Mouse (Mus musculus) midbrain, embryonic 12.5 days (tissue): ENCODE data around the gene Cuzd1. TPM values are rescaled to one million over a fixed set of nuclear protein-coding genes. Genes with fewer than 3 reads are reported as not detected.

Experiments
- ATAC-seq: fragments of 200-750 bp; cut with Nextera tagmentation; 2 replicates; pipeline ENCODE4 v1.8.0; 2017; ENCODE audit warnings: low read depth, moderate TSS enrichment, moderate library complexity; ENCODE audit not compliant: low FRiP score
- H3K27ac ChIP-seq: fragments of 300-500 bp; sonication (generic); replicated peaks from 2 replicates; pipeline ENCODE4 v1.5.1; 2016; ENCODE audit warnings: mild to moderate bottlenecking
- H3K27me3 ChIP-seq: fragments of 300-500 bp; sonication (generic); 2 replicates; pipeline ENCODE4 v1.6.1; 2016; ENCODE audit warnings: mild to moderate bottlenecking
- H3K36me3 ChIP-seq: fragments of 300-500 bp; sonication (generic); 2 replicates; pipeline ENCODE4 v1.6.1; 2016
- H3K4me1 ChIP-seq: fragments of 300-500 bp; sonication (generic); 2 replicates; pipeline ENCODE4 v1.6.1; 2016
- H3K4me2 ChIP-seq: fragments of 300-500 bp; sonication (generic); replicated peaks from 2 replicates; pipeline ENCODE4 v1.6.1; 2016; ENCODE audit warnings: mild to moderate bottlenecking, moderate library complexity
- H3K4me3 ChIP-seq: fragments of 300-500 bp; sonication (generic); 2 replicates; pipeline ENCODE4 v1.5.1; 2016; ENCODE audit warnings: mild to moderate bottlenecking
- H3K9ac ChIP-seq: fragments of 300-500 bp; sonication (generic); replicated peaks from 2 replicates; pipeline ENCODE4 v1.6.1; 2016; ENCODE audit warnings: mild to moderate bottlenecking, moderate library complexity
- H3K9me3 ChIP-seq: fragments of 300-500 bp; sonication (generic); 2 replicates; pipeline ENCODE4 v1.6.1; 2016; ENCODE audit warnings: mild to moderate bottlenecking
- WGBS: fragments of 180-500 bp; shearing (Covaris S2); methylation state at CpG from one replicate; pipeline ENCODE4 v1.1.7; 2016; 5-methylcytosine and 5-hydroxymethylcytosine counted together
- polyA plus RNA-seq: library from polyadenylated mRNA; unstranded; fragments of >200 nt; fragmentation: Nextera tagmentation; extraction: Ambion mirVana; gene quantifications from 2 replicates; pipeline ENCODE4 v1.2.1, GENCODE M21; 2016

The Cuzd1 gene
- polyA plus RNA-seq, 1 experiment from 2014 or later: not detected

- ATAC-seq: no peak
- no peaks in the 10 kb centered on the region for H3K36me3 ChIP-seq
- H3K4me3 ChIP-seq: no peak within 1 kb of the TSS
- 96% methylated on average over 5 of the region's 5 CpGs for WGBS
- H3K27me3 ChIP-seq: no peaks in the 10 kb centered on the region
- H3K4me2 ChIP-seq: no peak within 1 kb of the TSS
- H3K4me1 ChIP-seq: no peaks in the 10 kb centered on the region
- H3K9ac ChIP-seq: no peak within 1 kb of the TSS
- no peaks in the 10 kb centered on the region for H3K9me3 ChIP-seq
- no peak within 1 kb of the TSS for H3K27ac ChIP-seq
Observed at GRCm38 (mm10) chr7:131329416-131329815, 7.3 kb upstream of the Cuzd1 start, which contains the start of gene Fam24b. Gene Fam24b (minus strand): TSS chr7:131329516.

DNA sequence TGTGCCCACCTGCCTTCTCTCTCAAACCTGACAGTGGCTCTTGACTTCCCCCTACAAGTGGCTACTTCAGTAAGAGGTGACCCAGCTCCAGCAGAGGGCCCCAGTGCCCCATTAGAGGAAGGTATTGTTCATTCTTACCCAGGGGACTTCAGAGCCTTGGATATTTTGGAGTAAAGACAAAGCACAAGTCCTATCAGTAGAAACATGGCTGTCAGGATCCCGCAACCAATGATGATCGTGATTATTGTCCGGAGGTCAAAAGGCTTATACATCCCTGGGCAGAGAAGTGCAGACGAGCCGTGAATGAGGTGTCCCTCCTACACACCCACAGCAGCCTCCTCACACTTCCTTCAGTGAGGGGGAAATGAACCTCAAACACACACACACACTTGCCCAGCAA is 5.0 kb upstream of the Cuzd1 start:
- ATAC-seq: no peak
- Histone ChIP-seq H3K27me3 (no peaks in the 10 kb centered on the region), H3K4me1 (no peaks in the 10 kb centered on the region), H3K36me3 (no peaks in the 10 kb centered on the region), H3K4me2 (no peak overlapping the region), H3K9me3 (no peaks in the 10 kb centered on the region), H3K27ac (no peak overlapping the region), H3K4me3 (no peak overlapping the region), H3K9ac (no peak overlapping the region)
- 87% methylated on average over 5 of the region's 5 CpGs for WGBS

DNA sequence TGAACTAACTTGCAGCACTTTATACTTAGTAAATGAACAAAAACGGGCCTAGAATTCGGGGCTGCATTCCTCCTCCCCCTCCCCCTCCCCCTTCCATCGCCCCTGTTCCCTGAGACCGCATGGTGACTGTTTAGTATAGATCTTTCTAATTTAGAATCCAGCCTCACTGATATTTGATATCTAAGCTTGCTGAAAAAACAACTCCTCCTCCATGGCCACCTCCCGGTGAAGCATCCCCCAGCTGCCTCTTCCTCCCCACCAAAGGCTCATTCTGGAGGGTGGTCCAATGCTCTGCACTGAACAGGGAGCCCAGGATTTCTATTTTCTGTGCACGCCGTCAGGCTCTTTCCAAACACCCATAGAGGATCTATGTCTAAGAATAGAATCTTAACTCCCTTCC is 3.8 kb downstream of the Cuzd1 start:
- Histone ChIP-seq H3K27ac (no peak overlapping the region), H3K9ac (no peak overlapping the region), H3K4me3 (no peak overlapping the region), H3K9me3 (no peaks in the 10 kb centered on the region), H3K4me1 (no peaks in the 10 kb centered on the region), H3K27me3 (no peaks in the 10 kb centered on the region), H3K4me2 (no peak overlapping the region), H3K36me3 (no peaks in the 10 kb centered on the region)
- no peak for ATAC-seq
- WGBS: 88% methylated on average over 5 of the region's 7 CpGs

- H3K9ac ChIP-seq: no peak overlapping the region
- H3K9me3 ChIP-seq: no peaks in the 10 kb centered on the region
- no peaks in the 10 kb centered on the region for H3K36me3 ChIP-seq
- no peak overlapping the region for H3K4me2 ChIP-seq
- H3K27me3 ChIP-seq: no peaks in the 10 kb centered on the region
- no peak overlapping the region for H3K27ac ChIP-seq
- no peak for ATAC-seq
- no peak overlapping the region for H3K4me3 ChIP-seq
- H3K4me1 ChIP-seq: no peaks in the 10 kb centered on the region
- WGBS: 79% methylated on average over 12 of the region's 12 CpGs
Observed at GRCm38 (mm10) chr7:131317587-131317986, 4.5 kb downstream of the Cuzd1 start.

DNA sequence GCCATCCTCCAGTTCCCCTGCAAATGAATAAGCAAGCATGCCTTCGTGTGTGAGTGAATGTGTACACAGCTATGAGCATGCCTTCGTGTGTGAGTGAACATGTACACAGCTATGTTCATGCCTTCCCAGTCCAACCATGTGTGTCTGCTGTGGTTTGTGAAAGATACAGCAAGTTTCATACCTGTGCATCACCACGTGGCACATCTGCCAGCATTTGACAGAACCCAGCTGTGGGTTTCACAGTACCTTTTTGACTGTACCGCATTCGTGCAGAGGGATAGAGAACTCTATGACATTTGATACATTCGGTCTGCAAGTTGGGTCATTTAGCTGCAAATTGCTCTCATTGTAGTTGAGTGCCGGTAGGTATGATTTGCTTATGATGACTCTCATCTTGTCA is 7.6 kb downstream of the Cuzd1 start:
- no peaks in the 10 kb centered on the region for H3K36me3 ChIP-seq
- H3K9me3 ChIP-seq: no peaks in the 10 kb centered on the region
- no peak for ATAC-seq
- no peak overlapping the region for H3K4me3 ChIP-seq
- no peaks in the 10 kb centered on the region for H3K27me3 ChIP-seq
- H3K27ac ChIP-seq: no peak overlapping the region
- H3K4me1 ChIP-seq: no peaks in the 10 kb centered on the region
- 87% methylated on average over 7 of the region's 7 CpGs for WGBS
- no peak overlapping the region for H3K9ac ChIP-seq
- no peak overlapping the region for H3K4me2 ChIP-seq

DNA sequence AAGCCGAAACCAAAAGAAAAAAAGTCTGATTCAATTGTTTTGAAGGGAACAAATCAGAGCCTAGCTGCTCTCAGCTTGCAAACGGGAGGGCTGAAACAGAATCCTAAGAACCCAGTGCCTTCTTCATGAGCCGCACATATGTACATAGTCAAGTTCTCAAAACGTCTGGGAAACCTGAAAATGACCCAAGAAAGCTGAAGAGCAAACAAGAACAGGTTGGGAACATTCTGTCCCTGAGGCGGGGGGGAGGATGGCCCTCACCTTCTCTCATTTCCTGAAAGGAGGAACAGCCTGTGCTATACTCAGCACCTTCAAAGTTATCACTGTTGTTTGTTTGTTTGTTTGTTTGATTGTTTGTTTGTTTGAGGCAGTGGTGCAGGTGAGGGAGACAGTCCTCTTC is 15.4 kb downstream of the Cuzd1 start:
- H3K27me3 ChIP-seq: no peaks in the 10 kb centered on the region
- no peak overlapping the region for H3K9ac ChIP-seq
- no peak for ATAC-seq
- no peak overlapping the region for H3K27ac ChIP-seq
- H3K9me3 ChIP-seq: no peaks in the 10 kb centered on the region
- H3K4me3 ChIP-seq: no peak overlapping the region
- WGBS: 76% methylated on average over 5 of the region's 5 CpGs
- no peak overlapping the region for H3K4me2 ChIP-seq
- H3K4me1 ChIP-seq: no peaks in the 10 kb centered on the region
- no peaks in the 10 kb centered on the region for H3K36me3 ChIP-seq

DNA sequence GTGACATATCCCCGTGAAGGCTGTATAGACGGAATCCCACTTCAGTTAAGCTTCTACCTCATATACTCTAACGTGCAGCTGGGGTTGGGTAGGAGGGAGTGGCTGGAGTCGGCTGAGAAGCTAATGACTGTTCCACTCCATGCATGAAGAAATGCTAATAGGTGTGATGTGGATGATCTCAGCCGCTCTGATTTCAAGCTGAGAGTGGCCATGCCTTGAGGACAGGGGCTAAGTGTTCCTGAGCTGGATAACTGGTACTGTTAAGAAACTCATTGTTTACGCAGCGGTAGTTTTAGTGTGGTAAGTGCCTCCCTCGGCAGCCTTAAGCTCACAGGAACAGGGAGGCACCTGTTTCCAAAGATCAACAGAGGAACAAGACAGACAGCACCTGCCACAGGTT is 18.8 kb downstream of the Cuzd1 start:
- H3K27ac ChIP-seq: no peak overlapping the region
- 83% methylated on average over 8 of the region's 8 CpGs for WGBS
- H3K4me2 ChIP-seq: no peak overlapping the region
- no peaks in the 10 kb centered on the region for H3K9me3 ChIP-seq
- H3K36me3 ChIP-seq: no peaks in the 10 kb centered on the region
- no peaks in the 10 kb centered on the region for H3K4me1 ChIP-seq
- no peak overlapping the region for H3K4me3 ChIP-seq
- H3K27me3 ChIP-seq: no peaks in the 10 kb centered on the region
- no peak for ATAC-seq
- no peak overlapping the region for H3K9ac ChIP-seq

- H3K9me3 ChIP-seq: no peaks in the 10 kb centered on the region
Observed at GRCm38 (mm10) chr7:131297151-131297550, 24.9 kb downstream of the Cuzd1 start.

GRCm38 (mm10) chr7:131265851-131266250 is 56.2 kb downstream of the Cuzd1 start:
- no peaks in the 10 kb centered on the region for H3K36me3 ChIP-seq
- no peak overlapping the region for H3K27ac ChIP-seq
- no peak overlapping the region for H3K4me3 ChIP-seq
- ATAC-seq: no peak
- 76% methylated on average over 4 of the region's 4 CpGs for WGBS
- H3K9me3 ChIP-seq: no peaks in the 10 kb centered on the region
- no peak overlapping the region for H3K4me2 ChIP-seq
- H3K9ac ChIP-seq: no peak overlapping the region
- no peaks in the 10 kb centered on the region for H3K27me3 ChIP-seq
- no peaks in the 10 kb centered on the region for H3K4me1 ChIP-seq

More at GRCm38 (mm10) chr7:131297151-131297550, 24.9 kb downstream of the Cuzd1 start:
- WGBS: 80% methylated on average over 8 of the region's 8 CpGs
- H3K4me2 ChIP-seq: no peak overlapping the region
- H3K9ac ChIP-seq: no peak overlapping the region
- 0 out of 2 replicates have a peak, but pooled peaks cover 2% of the 10 kb centered on the region for H3K27me3 ChIP-seq
- no peak for ATAC-seq
- no peak overlapping the region for H3K27ac ChIP-seq
- no peak overlapping the region for H3K4me3 ChIP-seq
- no peaks in the 10 kb centered on the region for H3K4me1 ChIP-seq
- H3K36me3 ChIP-seq: no peaks in the 10 kb centered on the region

DNA sequence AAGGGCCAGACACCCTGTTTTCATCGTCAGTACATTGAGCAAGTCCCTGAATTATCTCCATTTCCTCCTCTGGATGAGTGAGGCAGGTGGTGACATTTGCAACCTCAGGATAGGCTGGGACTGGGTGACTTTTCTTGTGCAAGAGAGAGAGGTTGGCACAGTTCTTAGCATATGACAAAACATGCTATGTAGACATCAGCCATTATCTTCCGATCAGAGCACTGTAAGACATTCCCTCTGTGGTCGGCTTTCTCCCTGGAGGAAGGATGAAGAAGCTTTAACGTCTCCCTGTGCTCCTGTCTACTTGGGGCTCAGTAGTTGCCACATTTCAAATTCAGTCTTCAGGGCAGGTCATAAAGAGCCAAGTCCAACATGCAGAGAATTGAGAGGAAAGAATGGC is 57.8 kb downstream of the Cuzd1 start:
- Histone ChIP-seq H3K27ac (no peak overlapping the region), H3K27me3 (no peaks in the 10 kb centered on the region), H3K9me3 (no peaks in the 10 kb centered on the region), H3K4me1 (no peaks in the 10 kb centered on the region), H3K4me2 (no peak overlapping the region), H3K9ac (no peak overlapping the region), H3K36me3 (no peaks in the 10 kb centered on the region), H3K4me3 (no peak overlapping the region)
- 90% methylated on average over 4 of the region's 4 CpGs for WGBS
- ATAC-seq: no peak

- Histone ChIP-seq H3K9me3 (no peaks in the 10 kb centered on the region), H3K36me3 (no peaks in the 10 kb centered on the region), H3K4me1 (no peaks in the 10 kb centered on the region), H3K27ac (no peak overlapping the region), H3K4me2 (no peak overlapping the region), H3K9ac (no peak overlapping the region), H3K27me3 (no peaks in the 10 kb centered on the region), H3K4me3 (no peak overlapping the region)
- WGBS: 71% methylated on average over 6 of the region's 6 CpGs
- no peak for ATAC-seq
Observed at GRCm38 (mm10) chr7:131260946-131261345, 61.1 kb downstream of the Cuzd1 start.
